Mouse (Mus musculus) midbrain, embryonic 10.5 days (tissue): Measurements from ENCODE around the gene Trak1. TPM values are rescaled to one million over a fixed set of nuclear protein-coding genes. Genes with fewer than 3 reads are reported as not detected.

ENCODE experiments used
- DNase-seq: peaks from one replicate; pipeline ENCODE4 v3.0.0-alpha.2; 2017; ENCODE audit warnings: low spot score
- H3K27ac ChIP-seq: fragments of 300-500 bp; sonication (generic); replicated peaks from 2 replicates; pipeline ENCODE4 v1.5.1; 2016; ENCODE audit warnings: mild to moderate bottlenecking
- H3K27me3 ChIP-seq: fragments of 300-500 bp; sonication (generic); 2 replicates; pipeline ENCODE4 v1.6.1; 2016; ENCODE audit warnings: low read depth, mild to moderate bottlenecking; ENCODE audit not compliant: poor library complexity, severe bottlenecking
- H3K36me3 ChIP-seq: fragments of 300-500 bp; sonication (generic); 2 replicates; pipeline ENCODE4 v1.6.1; 2016; ENCODE audit warnings: mild to moderate bottlenecking, moderate library complexity
- H3K4me1 ChIP-seq: fragments of 300-500 bp; sonication (generic); 2 replicates; pipeline ENCODE4 v1.6.1; 2016
- H3K4me3 ChIP-seq: fragments of 300-500 bp; sonication (generic); 2 replicates; pipeline ENCODE4 v1.5.1; 2016; ENCODE audit warnings: mild to moderate bottlenecking, moderate library complexity
- H3K9me3 ChIP-seq: fragments of 300-500 bp; sonication (generic); replicated peaks from 2 replicates; pipeline ENCODE4 v1.6.1; 2016; ENCODE audit warnings: mild to moderate bottlenecking
- WGBS: fragments of 180-500 bp; shearing (Covaris S2); methylation state at CpG from one replicate; pipeline ENCODE4 v1.1.7; 2016; 5-methylcytosine and 5-hydroxymethylcytosine counted together
- polyA plus RNA-seq: library from polyadenylated mRNA; unstranded; fragments of >200 nt; fragmentation: Nextera tagmentation; extraction: Ambion mirVana; gene quantifications from 2 replicates; pipeline ENCODE4 v1.2.1, GENCODE M21; 2016

The Trak1 gene
- 26.5 and 29.7 TPM in 2 replicates for polyA plus RNA-seq

DNA sequence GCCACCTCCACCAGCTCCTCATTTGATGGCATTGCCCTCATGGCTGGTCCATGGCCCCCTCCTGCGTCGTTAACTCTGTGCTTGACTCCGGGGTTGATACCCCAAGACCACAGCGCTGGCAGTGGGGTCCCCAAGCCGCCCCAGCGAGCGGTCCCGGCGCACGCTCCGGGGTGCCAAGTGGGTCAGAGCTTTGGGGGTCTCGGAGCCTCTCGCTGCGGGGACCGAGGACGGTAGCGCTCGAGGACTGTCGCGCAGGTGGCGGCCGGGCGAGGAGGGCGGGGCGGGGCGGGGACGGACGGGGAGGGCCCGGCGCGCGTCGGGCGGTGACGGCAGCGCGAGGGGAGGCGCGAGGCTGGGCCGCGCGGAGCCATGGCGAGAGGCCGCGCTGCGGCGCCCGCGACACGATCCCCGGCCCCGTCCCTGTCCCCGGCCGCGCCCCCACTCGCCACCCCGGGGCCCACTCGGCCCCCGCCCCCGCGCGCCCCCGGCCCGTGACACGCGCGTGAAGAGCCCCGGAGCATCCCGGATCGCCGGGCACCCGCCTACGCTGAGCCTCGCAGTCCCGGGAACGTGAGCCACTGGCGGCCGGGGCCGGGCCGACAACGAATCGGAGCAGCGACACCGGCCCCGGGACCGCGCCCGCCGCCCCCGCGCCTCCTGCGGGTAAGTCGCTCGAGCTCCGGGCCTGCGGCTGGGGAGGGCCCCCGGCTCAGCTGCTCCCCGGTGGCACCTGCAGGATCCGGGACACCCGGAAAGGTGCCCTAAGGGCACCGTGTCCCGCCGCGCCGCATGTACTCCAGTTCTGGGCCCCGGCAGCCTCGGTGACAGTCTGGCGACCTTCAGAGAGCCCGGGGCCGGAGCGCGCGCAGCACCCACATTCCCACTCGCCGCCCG is at the start of gene Trak1:
Gene Trak1 (plus strand): TSS at position 332 of the 894 bp plus-strand sequence.
- Histone ChIP-seq H3K27ac (peak within 1 kb of the TSS; percentile 97), H3K27me3 (peaks cover 33% of the 10 kb centered on the region), H3K9me3 (no peaks in the 10 kb centered on the region), H3K4me3 (peak within 1 kb of the TSS; percentile 96), H3K36me3 (no peaks in the 10 kb centered on the region; the same call in 1 of the 2 replicates), H3K4me1 (peaks cover 55% of the 10 kb centered on the region)
- DNase-seq: peak; percentile 75
- under 1% methylated on average over 92 of the region's 116 CpGs for WGBS

DNA sequence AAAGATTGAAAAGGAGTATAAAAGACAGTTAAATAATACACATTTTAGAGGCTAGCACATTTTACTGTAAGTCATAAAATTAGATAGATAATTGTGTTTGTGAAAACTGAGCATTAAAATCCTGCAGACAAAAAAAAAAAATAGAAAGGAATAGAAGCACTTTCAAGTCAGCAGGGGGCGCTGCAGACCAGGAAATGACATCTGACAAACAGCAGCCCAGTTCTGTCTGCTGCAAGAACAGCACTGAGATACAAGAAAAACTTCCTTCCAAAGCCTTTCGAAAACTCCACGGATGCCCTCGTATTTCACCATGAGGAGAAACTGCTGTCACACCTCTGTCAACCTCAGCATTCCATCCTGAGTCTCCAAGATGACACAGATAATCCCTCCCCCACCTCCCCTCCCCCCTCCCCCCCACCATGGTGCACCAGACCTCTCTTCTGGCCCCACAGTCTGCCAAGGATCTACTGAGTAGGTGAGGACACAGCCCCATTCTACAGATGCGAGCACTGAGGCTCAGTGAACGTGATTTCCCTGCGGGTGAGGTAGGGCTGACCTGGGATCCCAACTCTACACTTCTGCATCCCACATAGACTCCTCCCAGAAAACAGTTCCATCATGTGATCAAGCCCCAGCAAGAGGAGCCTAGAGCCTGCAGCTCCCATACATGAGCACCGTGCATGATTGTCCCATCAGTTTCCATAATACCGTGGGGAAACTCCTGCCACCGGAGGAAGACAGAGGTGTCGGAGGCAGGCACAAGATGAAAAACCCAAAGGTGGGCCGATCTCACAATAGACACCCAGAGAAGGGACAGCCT is 49.1 kb upstream of the Trak1 start:
- no peak overlapping the region for H3K4me3 ChIP-seq
- DNase-seq: peak; percentile 82

DNA sequence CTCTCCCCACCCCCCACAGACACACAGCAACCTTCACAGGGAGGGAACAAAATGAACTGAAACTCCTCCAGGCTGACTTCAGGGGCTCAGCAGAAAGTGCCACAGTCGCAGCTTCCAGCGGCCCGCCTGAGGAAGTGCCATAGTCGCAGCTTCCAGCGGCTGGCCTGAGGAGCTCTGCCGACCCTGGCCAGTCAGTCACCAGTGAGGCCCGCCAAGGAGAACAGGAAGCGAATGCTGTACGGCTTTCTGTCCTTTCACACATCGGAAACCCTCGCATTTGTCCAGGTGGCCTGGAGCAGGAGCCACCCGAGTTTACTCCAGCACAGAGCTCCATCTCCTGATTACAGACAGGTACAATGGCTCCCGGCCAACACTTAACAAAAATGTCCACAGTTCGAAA is 47.5 kb upstream of the Trak1 start:
- H3K36me3 ChIP-seq: peaks cover 14% of the 10 kb centered on the region
- no peaks in the 10 kb centered on the region for H3K9me3 ChIP-seq
- no peak for DNase-seq
- no peaks in the 10 kb centered on the region for H3K27me3 ChIP-seq
- H3K4me3 ChIP-seq: no peak overlapping the region
- H3K27ac ChIP-seq: no peak overlapping the region
- 61% methylated on average over 14 of the region's 14 CpGs for WGBS
- no peaks in the 10 kb centered on the region for H3K4me1 ChIP-seq

More for the DNA sequence above, 49.1 kb upstream of the Trak1 start:
- H3K27ac ChIP-seq: no peak overlapping the region
- no peaks in the 10 kb centered on the region for H3K4me1 ChIP-seq
- H3K9me3 ChIP-seq: no peaks in the 10 kb centered on the region
- peaks cover 11% of the 10 kb centered on the region; the same call in 1 of the 2 replicates for H3K36me3 ChIP-seq
- WGBS: 67% methylated on average over 12 of the region's 12 CpGs
- no peaks in the 10 kb centered on the region for H3K27me3 ChIP-seq

DNA sequence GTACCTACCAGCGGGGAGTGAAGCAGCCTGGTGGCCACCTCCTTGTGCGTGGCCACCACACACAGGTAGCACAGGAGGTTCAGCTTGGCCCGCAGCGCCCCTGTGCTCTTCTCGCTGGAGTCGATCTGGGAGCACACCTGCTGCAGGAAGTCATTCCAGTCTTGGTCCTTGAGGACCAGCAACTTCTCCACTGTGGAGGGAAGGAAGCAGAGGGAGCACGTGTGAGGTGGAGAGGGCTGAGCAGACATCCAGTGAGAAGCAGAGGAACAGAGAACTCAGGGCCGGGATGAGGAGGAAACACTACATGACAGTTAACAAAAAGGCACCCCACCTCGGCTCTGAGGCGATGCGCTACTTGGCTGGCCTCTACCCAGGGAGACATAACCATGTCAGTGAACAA is 46.4 kb upstream of the Trak1 start:
- Histone ChIP-seq H3K27me3 (no peaks in the 10 kb centered on the region), H3K4me3 (no peak overlapping the region), H3K36me3 (peaks cover 23% of the 10 kb centered on the region), H3K27ac (no peak overlapping the region), H3K4me1 (no peaks in the 10 kb centered on the region), H3K9me3 (no peaks in the 10 kb centered on the region)
- WGBS: 89% methylated on average over 11 of the region's 11 CpGs
- no peak for DNase-seq

DNA sequence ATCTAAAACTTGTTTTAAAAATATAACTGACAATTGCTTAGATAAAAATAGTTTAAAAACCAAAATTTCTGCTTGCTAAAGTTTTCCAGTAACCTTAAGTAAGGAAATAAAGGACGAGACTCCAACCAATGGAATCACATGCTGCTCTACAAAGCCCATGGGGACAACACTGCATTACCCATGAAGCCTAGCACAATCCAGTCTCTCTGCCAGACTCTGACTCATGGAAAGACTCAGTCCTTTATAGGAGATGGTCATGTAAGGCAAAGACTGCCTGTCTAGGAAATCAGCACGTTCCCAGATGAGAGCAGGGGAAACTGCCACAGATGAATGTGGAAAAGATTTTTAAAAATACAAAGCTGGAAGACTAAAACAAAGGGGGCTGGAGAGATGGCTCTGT is 43.3 kb upstream of the Trak1 start:
- no peaks in the 10 kb centered on the region for H3K9me3 ChIP-seq
- WGBS: 92% methylated on average over 2 of the region's 2 CpGs
- no peak overlapping the region for H3K4me3 ChIP-seq
- no peaks in the 10 kb centered on the region for H3K27me3 ChIP-seq
- no peaks in the 10 kb centered on the region for H3K4me1 ChIP-seq
- H3K27ac ChIP-seq: no peak overlapping the region
- H3K36me3 ChIP-seq: peaks cover 36% of the 10 kb centered on the region
- DNase-seq: no peak

DNA sequence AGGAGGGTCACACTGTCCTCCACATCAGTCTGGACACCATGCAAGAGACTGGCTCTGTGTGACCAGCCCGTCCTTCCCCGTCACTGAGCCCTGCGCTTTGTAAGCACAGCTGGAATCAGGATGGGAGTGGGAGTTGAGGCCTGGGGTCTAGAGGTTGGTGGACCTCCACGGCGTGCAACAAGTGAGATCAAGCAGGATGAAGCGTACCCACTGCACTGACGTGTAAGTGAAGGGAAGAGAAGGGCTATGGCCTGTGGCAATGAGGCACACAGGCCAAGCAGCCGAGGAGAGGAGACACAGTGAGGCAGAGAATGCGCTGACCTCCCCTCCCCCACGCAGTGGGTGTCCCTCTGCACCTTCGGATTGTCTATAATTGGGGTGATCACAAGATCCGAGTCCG is 42.5 kb upstream of the Trak1 start:
- Histone ChIP-seq H3K4me1 (no peaks in the 10 kb centered on the region), H3K27me3 (no peaks in the 10 kb centered on the region), H3K27ac (no peak overlapping the region), H3K4me3 (no peak overlapping the region), H3K36me3 (peaks cover 40% of the 10 kb centered on the region), H3K9me3 (no peaks in the 10 kb centered on the region)
- WGBS: 94% methylated on average over 13 of the region's 13 CpGs
- no peak for DNase-seq

DNA sequence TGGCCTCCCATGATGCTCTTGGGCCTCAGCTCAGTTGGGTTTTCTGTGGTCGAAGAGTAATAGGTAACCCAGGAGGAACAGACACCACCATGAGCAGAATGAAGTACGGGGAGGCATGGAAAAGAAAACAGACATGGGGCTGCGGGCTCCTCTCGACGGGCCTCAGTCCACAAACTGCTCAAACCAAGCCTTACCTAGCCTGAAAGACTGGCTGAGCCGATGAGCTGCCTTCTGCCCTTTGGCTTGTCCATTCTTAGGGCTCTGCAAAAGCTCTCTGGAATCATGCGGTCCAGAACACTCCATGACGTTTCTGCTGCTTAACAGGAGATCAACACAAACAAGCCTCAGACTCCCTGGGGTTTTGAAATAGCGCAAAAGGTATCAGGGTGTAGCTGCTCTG is 40.2 kb upstream of the Trak1 start:
- Histone ChIP-seq H3K27me3 (no peaks in the 10 kb centered on the region), H3K27ac (no peak overlapping the region), H3K4me3 (no peak overlapping the region), H3K4me1 (no peaks in the 10 kb centered on the region), H3K36me3 (peaks cover 41% of the 10 kb centered on the region), H3K9me3 (no peaks in the 10 kb centered on the region)
- DNase-seq: no peak
- whole genome bisulfite sequencing: 83% methylated on average over 9 of the region's 9 CpGs

DNA sequence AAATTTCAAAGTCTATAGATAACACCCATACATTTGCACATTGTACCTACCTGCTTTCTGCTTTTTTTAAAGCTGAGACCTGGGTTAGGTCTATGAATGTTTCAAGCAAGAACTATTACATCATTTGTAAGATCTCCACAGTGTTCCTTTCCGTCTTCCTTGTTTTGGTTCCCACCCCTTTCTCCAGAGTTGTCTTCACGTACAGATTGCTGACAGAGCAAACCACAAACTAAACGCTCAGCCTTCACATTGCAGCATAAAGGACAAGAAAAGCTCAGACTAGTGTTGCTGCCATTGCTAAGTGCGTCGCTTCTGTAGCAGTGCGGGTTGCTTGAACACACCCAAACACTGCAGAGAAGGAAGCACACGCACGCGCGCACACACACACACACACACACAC is 32.0 kb upstream of the Trak1 start:
- DNase-seq: no peak
- H3K27me3 ChIP-seq: no peaks in the 10 kb centered on the region
- H3K36me3 ChIP-seq: peaks cover 23% of the 10 kb centered on the region
- no peaks in the 10 kb centered on the region for H3K9me3 ChIP-seq
- 93% methylated on average over 10 of the region's 10 CpGs for WGBS
- H3K4me1 ChIP-seq: no peaks in the 10 kb centered on the region
- no peak overlapping the region for H3K4me3 ChIP-seq
- no peak overlapping the region for H3K27ac ChIP-seq

DNA sequence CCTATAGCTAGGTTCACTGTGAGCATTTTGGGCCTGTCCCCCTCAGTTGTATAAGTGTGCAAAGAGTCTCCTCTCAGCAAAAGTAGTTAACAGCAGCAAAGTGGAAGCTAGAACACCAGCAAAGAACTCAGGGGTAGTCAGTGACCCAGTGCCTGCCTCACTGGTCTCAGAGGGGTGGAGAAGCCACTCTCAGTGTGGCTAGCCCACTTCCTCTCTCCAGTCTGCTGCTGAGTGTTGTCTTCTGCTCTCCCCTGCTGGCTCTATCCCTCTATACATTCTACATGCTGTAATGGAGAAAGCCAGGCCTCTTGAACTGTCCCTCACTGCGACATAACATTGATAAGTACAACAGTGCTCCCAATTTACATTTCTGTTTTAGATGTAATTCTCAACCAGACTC is 26.2 kb upstream of the Trak1 start:
- Histone ChIP-seq H3K9me3 (no peaks in the 10 kb centered on the region), H3K27me3 (no peaks in the 10 kb centered on the region), H3K27ac (no peak overlapping the region), H3K36me3 (peaks cover 7% of the 10 kb centered on the region; the same call in 1 of the 2 replicates), H3K4me1 (peaks cover 7% of the 10 kb centered on the region), H3K4me3 (no peak overlapping the region)
- DNase-seq: no peak
- 91% methylated on average over 1 of the region's 1 CpGs for WGBS

DNA sequence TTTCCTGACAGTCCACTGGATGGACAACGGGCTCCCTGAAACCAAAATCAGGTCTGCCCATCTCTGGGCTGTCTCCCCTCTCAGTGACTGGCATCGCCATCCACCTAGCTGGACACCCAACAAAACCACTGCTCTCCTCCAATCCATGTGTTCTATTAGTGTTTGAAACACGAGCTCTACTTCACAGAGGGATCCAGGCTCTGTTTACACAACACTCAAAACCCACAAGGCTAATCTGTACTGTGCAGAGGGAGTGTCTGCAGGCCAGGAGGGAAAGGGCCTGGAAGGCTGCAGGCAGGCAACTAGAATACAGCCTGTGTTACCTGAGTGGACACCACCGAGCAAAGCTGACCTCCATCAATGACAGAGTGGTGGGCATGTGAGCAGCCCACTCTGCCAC is 25.7 kb upstream of the Trak1 start:
- H3K4me1 ChIP-seq: peaks cover 11% of the 10 kb centered on the region
- no peak for DNase-seq

DNA sequence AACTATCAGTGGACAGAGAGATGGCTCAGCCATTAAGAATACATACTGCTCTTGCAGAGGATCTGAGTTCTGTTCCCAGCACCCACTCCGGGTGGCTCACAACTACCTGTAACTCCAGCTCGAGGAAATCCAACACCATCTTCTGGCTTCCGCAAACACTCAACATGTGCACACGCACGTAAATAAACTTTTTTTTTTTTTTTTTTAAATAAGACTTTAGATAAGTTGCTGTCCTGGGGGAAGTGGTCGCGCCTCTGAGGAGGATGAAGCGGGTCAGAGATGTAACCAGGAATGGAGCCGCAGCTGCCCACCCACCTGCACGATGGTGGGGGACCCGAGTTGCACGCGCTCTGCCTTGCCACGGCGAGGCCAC is 20.6 kb upstream of the Trak1 start:
- WGBS: 15% methylated on average over 15 of the region's 15 CpGs
- no peaks in the 10 kb centered on the region for H3K9me3 ChIP-seq
- peak overlapping the region; percentile 94 for H3K27ac ChIP-seq

More for the DNA sequence above, 25.7 kb upstream of the Trak1 start:
- 78% methylated on average over 4 of the region's 4 CpGs for WGBS
- Histone ChIP-seq H3K9me3 (no peaks in the 10 kb centered on the region), H3K27me3 (no peaks in the 10 kb centered on the region), H3K36me3 (peaks cover 7% of the 10 kb centered on the region; the same call in 1 of the 2 replicates), H3K4me3 (no peak overlapping the region), H3K27ac (no peak overlapping the region)

DNA sequence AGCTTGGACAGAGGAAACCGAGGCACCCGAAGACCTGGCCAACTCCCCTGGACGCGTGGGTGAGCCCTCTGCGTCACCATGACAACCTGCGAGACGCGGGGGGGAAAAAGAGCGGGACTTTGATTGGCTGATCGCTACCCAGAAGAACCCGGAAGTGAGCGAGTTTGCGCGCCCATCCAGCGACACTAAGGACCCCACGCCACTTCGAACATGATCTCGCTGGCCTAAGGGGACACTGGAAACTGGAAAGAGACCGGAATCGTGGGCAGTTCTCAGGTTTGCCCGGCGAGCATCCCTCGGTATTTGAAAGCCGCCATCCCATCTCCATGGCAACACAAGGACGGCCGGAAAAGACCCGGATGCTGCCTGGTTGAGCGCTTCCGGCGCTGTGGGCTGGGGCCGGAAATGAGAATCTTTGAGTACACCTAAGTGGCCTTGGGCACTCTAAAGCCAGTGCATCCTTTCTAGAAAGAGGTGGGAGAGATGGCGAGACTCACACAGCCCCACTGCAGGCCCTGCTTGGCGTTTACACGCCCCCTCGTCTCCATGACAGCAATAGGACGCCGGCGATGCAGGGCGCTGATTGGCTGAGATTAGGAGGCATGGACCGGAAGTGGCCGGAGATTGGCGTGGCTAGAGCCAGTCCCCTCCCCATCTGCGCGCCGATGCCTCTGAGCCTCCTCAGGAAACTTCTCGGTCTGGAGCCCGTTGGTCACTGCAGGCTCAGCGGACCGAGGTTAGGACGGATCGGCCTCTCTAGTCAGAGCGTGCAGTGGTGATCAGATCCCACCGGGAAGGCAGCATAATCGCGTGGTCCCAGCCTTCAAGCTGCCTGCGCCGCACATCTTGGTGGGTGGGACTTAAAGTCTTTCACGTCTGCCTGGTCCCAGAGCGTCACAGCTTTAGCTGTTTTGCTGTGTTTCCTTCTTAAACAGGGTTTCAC is 19.9 kb upstream of the Trak1 start, which contains the start of gene Ulk4:
Gene Ulk4 (minus strand): TSS at position 80 of the 943 bp plus-strand sequence.
- H3K4me3 ChIP-seq: peak within 1 kb of the TSS; percentile 76
- H3K36me3 ChIP-seq: peaks cover 22% of the 10 kb centered on the region
- under 1% methylated on average over 59 of the region's 59 CpGs for WGBS
- DNase-seq: peak; percentile 94
- peak within 1 kb of the TSS; percentile 94 for H3K27ac ChIP-seq
- H3K27me3 ChIP-seq: no peaks in the 10 kb centered on the region
- peaks cover 26% of the 10 kb centered on the region for H3K4me1 ChIP-seq
- H3K9me3 ChIP-seq: peaks cover 6% of the 10 kb centered on the region

More for the DNA sequence above, 20.6 kb upstream of the Trak1 start:
- Histone ChIP-seq H3K4me3 (peak overlapping the region; percentile 76), H3K27me3 (no peaks in the 10 kb centered on the region), H3K4me1 (peaks cover 26% of the 10 kb centered on the region), H3K36me3 (peaks cover 20% of the 10 kb centered on the region)
- no peak for DNase-seq
